Mouse (Mus musculus) brain, embryonic 14.5 days (tissue): ENCODE measurements around the gene Pcbp1.

Experiments
- CTCF ChIP-seq: fragments of 200-500 bp; IDR thresholded peaks from 2 replicates; pipeline ENCODE4 v1.5.1; 2012; ENCODE audit warnings: inconsistent platforms, mild to moderate bottlenecking, moderate library complexity, borderline replicate concordance; ENCODE audit not compliant: insufficient read depth, insufficient read length; ENCODE audit errors: extremely low read depth
- POLR2A ChIP-seq: fragments of 200-500 bp; IDR thresholded peaks from 2 replicates; pipeline ENCODE4 v1.6.1; 2012; ENCODE audit warnings: mild to moderate bottlenecking, inconsistent platforms, borderline replicate concordance; ENCODE audit not compliant: poor library complexity, insufficient read depth, insufficient read length, severe bottlenecking; ENCODE audit errors: extremely low read depth

GRCm38 (mm10) chr6:86509194-86509865 is 16.8 kb downstream of the Pcbp1 start:
- TF ChIP-seq CTCF, result no peak
- no peak for TF ChIP-seq POLR2A
